Mouse (Mus musculus) intestine, embryonic 16.5 days (tissue): ENCODE results near the gene Gm49384. TPM values are rescaled to one million over a fixed set of nuclear protein-coding genes. Genes with fewer than 3 reads are reported as not detected.

ENCODE experiments used
- ATAC-seq: fragments of 200-750 bp; cut with Nextera tagmentation; 2 replicates; pipeline ENCODE4 v1.8.0; 2017; ENCODE audit warnings: moderate TSS enrichment, moderate library complexity
- H3K27ac ChIP-seq: fragments of 300-500 bp; sonication (generic); 2 replicates; pipeline ENCODE4 v1.5.1; 2014; ENCODE audit warnings: mild to moderate bottlenecking, low read length
- H3K27me3 ChIP-seq: fragments of 300-500 bp; sonication (generic); replicated peaks from 2 replicates; pipeline ENCODE4 v1.6.1; 2014; ENCODE audit warnings: low read length, control low read depth, mixed read lengths; ENCODE audit not compliant: control insufficient read depth, insufficient read depth
- H3K36me3 ChIP-seq: fragments of 300-500 bp; sonication (generic); 2 replicates; pipeline ENCODE4 v1.6.1; 2014; ENCODE audit warnings: low read length, control low read depth; ENCODE audit not compliant: control insufficient read depth, insufficient read depth
- H3K4me1 ChIP-seq: fragments of 300-500 bp; sonication (generic); 2 replicates; pipeline ENCODE4 v1.6.1; 2014; ENCODE audit warnings: low read length, control low read depth, mixed read lengths; ENCODE audit not compliant: control insufficient read depth, insufficient read depth
- H3K4me2 ChIP-seq: fragments of 300-500 bp; sonication (generic); 2 replicates; pipeline ENCODE4 v1.6.1; 2014; ENCODE audit warnings: low read depth, low read length, control low read depth
- H3K4me3 ChIP-seq: fragments of 300-500 bp; sonication (generic); 2 replicates; pipeline ENCODE4 v1.5.1; 2014; ENCODE audit warnings: mild to moderate bottlenecking, low read length
- H3K9ac ChIP-seq: fragments of 300-500 bp; sonication (generic); 2 replicates; pipeline ENCODE4 v1.6.1; 2014; ENCODE audit warnings: low read depth, low read length
- H3K9me3 ChIP-seq: fragments of 300-500 bp; sonication (generic); 2 replicates; pipeline ENCODE4 v1.6.1; 2016; ENCODE audit warnings: low read length, control low read depth; ENCODE audit not compliant: control insufficient read depth
- WGBS: fragments of 180-500 bp; shearing (Covaris S2); extraction: QIAGEN DNeasy Blood & Tissue Kit; methylation state at CpG from one replicate; pipeline ENCODE4 v1.1.7; 2014; 5-methylcytosine and 5-hydroxymethylcytosine counted together
- polyA plus RNA-seq: library from polyadenylated mRNA; unstranded; fragments of >200 nt; fragmentation: Nextera tagmentation; extraction: Ambion mirVana; gene quantifications from 2 replicates; pipeline ENCODE4 v1.2.1, GENCODE M21; 2015

Gm49384 gene
- polyA plus RNA-seq, 1 experiment from 2014 or later = 23.0 TPM

GRCm38 (mm10) chr12:69192637-69193036 is 11.4 kb downstream of the Gm49384 start:
- no peak for ATAC-seq
- 91% methylated on average over 2 of the region's 2 CpGs for WGBS
- Histone ChIP-seq H3K4me3 (no peak overlapping the region), H3K36me3 (peaks cover 6% of the 10 kb centered on the region), H3K4me2 (no peak overlapping the region), H3K27ac (no peak overlapping the region), H3K9me3 (no peaks in the 10 kb centered on the region), H3K9ac (no peak overlapping the region), H3K27me3 (no peaks in the 10 kb centered on the region), H3K4me1 (peaks cover 5% of the 10 kb centered on the region; the same call in 1 of the 2 replicates)

- no peak overlapping the region for H3K9ac ChIP-seq
- peaks cover 14% of the 10 kb centered on the region for H3K4me1 ChIP-seq
- WGBS = 93% methylated on average over 5 of the region's 5 CpGs
- ATAC-seq = no peak
- no peak overlapping the region for H3K27ac ChIP-seq
- H3K36me3 ChIP-seq = peaks cover 6% of the 10 kb centered on the region
- no peaks in the 10 kb centered on the region for H3K27me3 ChIP-seq
- no peak overlapping the region for H3K4me2 ChIP-seq
- H3K9me3 ChIP-seq = no peaks in the 10 kb centered on the region
- no peak overlapping the region for H3K4me3 ChIP-seq
Measured at GRCm38 (mm10) chr12:69191396-69191795, 12.7 kb downstream of the Gm49384 start.

- Histone ChIP-seq H3K4me2 (no peak overlapping the region), H3K9me3 (no peaks in the 10 kb centered on the region), H3K36me3 (peaks cover 6% of the 10 kb centered on the region), H3K4me1 (peaks cover 11% of the 10 kb centered on the region), H3K27me3 (no peaks in the 10 kb centered on the region), H3K27ac (no peak overlapping the region), H3K4me3 (no peak overlapping the region), H3K9ac (no peak overlapping the region)
- WGBS = 95% methylated on average over 1 of the region's 1 CpGs
- ATAC-seq = no peak
Measured at GRCm38 (mm10) chr12:69190522-69190921, 13.5 kb downstream of the Gm49384 start.

- peaks cover 6% of the 10 kb centered on the region for H3K36me3 ChIP-seq
- no peak for ATAC-seq
- no peaks in the 10 kb centered on the region for H3K9me3 ChIP-seq
- no peak overlapping the region for H3K9ac ChIP-seq
- H3K27me3 ChIP-seq = no peaks in the 10 kb centered on the region
- WGBS = 84% methylated on average over 9 of the region's 9 CpGs
- H3K4me1 ChIP-seq = peaks cover 16% of the 10 kb centered on the region
- H3K27ac ChIP-seq = no peak overlapping the region
- H3K4me3 ChIP-seq = no peak overlapping the region
- H3K4me2 ChIP-seq = no peak overlapping the region
Measured at GRCm38 (mm10) chr12:69190074-69190473, 14.0 kb downstream of the Gm49384 start.

GRCm38 (mm10) chr12:69186811-69187471 is 17.1 kb downstream of the Gm49384 start:
- no peak overlapping the region; the same call in 1 of the 2 replicates for H3K9ac ChIP-seq
- H3K27ac ChIP-seq = peak overlapping the region; percentile 54
- peak overlapping the region; percentile 42 for H3K4me2 ChIP-seq
- H3K27me3 ChIP-seq = no peaks in the 10 kb centered on the region
- no peak for ATAC-seq
- no peaks in the 10 kb centered on the region for H3K9me3 ChIP-seq
- H3K4me3 ChIP-seq = peak overlapping the region; percentile 1; the same call in 1 of the 2 replicates
- WGBS = 56% methylated on average over 5 of the region's 5 CpGs
- H3K4me1 ChIP-seq = peaks cover 17% of the 10 kb centered on the region
- H3K36me3 ChIP-seq = peaks cover 6% of the 10 kb centered on the region

- peak overlapping the region; percentile 93 for H3K9ac ChIP-seq
- H3K4me2 ChIP-seq = peak overlapping the region; percentile 92
- peak overlapping the region; percentile 86 for H3K4me3 ChIP-seq
- 66% methylated on average over 7 of the region's 7 CpGs for WGBS
- no peak overlapping the region for H3K27ac ChIP-seq
- ATAC-seq = no peak
- peaks cover 17% of the 10 kb centered on the region for H3K4me1 ChIP-seq
- H3K27me3 ChIP-seq = no peaks in the 10 kb centered on the region
- H3K9me3 ChIP-seq = no peaks in the 10 kb centered on the region
- H3K36me3 ChIP-seq = peaks cover 6% of the 10 kb centered on the region
Measured at GRCm38 (mm10) chr12:69185371-69185770, 18.7 kb downstream of the Gm49384 start.

GRCm38 (mm10) chr12:69184342-69185295 is 19.4 kb downstream of the Gm49384 start:
- peak overlapping the region; percentile 90 for H3K27ac ChIP-seq
- H3K4me3 ChIP-seq = peak overlapping the region; percentile 86
- H3K9ac ChIP-seq = peak overlapping the region; percentile 93
- ATAC-seq = peak; percentile 62
- peaks cover 17% of the 10 kb centered on the region for H3K4me1 ChIP-seq
- peaks cover 4% of the 10 kb centered on the region; the same call in 1 of the 2 replicates for H3K36me3 ChIP-seq
- WGBS = 1% methylated on average over 86 of the region's 86 CpGs
- H3K4me2 ChIP-seq = peak overlapping the region; percentile 92
- no peaks in the 10 kb centered on the region for H3K27me3 ChIP-seq
- no peaks in the 10 kb centered on the region for H3K9me3 ChIP-seq

GRCm38 (mm10) chr12:69183583-69184308 is 20.3 kb downstream of the Gm49384 start, which contains the start of the genes Rpl36al and Mgat2:
Rpl36al (minus strand) TSS chr12:69184083.
Mgat2 (plus strand) TSS chr12:69184157.
- ATAC-seq = peak; percentile 99
- H3K36me3 ChIP-seq = peaks cover 4% of the 10 kb centered on the region; the same call in 1 of the 2 replicates
- peak within 1 kb of the TSS; percentile 90 for H3K27ac ChIP-seq
- peak within 1 kb of the TSS; percentile 93 for H3K9ac ChIP-seq
- under 1% methylated on average over 82 of the region's 84 CpGs for WGBS
- no peaks in the 10 kb centered on the region for H3K27me3 ChIP-seq
- peak within 1 kb of the TSS; percentile 86 for H3K4me3 ChIP-seq
- no peaks in the 10 kb centered on the region for H3K9me3 ChIP-seq
- H3K4me1 ChIP-seq = peaks cover 17% of the 10 kb centered on the region
- H3K4me2 ChIP-seq = peak within 1 kb of the TSS; percentile 92

- H3K27ac ChIP-seq = no peak overlapping the region
- 89% methylated on average over 4 of the region's 4 CpGs for WGBS
- no peak overlapping the region for H3K4me2 ChIP-seq
- ATAC-seq = no peak
- H3K9ac ChIP-seq = no peak overlapping the region
- H3K4me1 ChIP-seq = peaks cover 10% of the 10 kb centered on the region
- no peaks in the 10 kb centered on the region for H3K27me3 ChIP-seq
- H3K36me3 ChIP-seq = peaks cover 4% of the 10 kb centered on the region
- H3K4me3 ChIP-seq = no peak overlapping the region
- no peaks in the 10 kb centered on the region for H3K9me3 ChIP-seq
Measured at GRCm38 (mm10) chr12:69181800-69182199, 22.3 kb downstream of the Gm49384 start.
